In genomic region chr6:149408833-149409332, GRCm38 (mm10) we compare ENCODE assay signal across 8 mouse cellular contexts. TPM values are rescaled to one million over a fixed set of nuclear protein-coding genes. Genes with fewer than 3 reads are reported as not detected.
DNase-seq lines count a peak whose midpoint lies in the region; ATAC-seq lines count a peak whose summit lies in the region.

TSS of gene Bicd1 (plus strand) at chr6:149408886.

- no peaks in the 10 kb centered on the region for H3K36me3 ChIP-seq in hindbrain, embryonic 10.5 days
- H3K36me3 ChIP-seq in lung, embryonic 16.5 days (ENCODE audit: control insufficient read depth, insufficient read depth, low read length), result no peaks in the 10 kb centered on the region

- no peaks in the 10 kb centered on the region for H3K9me3 ChIP-seq in hindbrain, embryonic 10.5 days
- no peaks in the 10 kb centered on the region for H3K9me3 ChIP-seq in lung, embryonic 16.5 days (ENCODE audit: control insufficient read depth, low read length)

- peaks cover 5% of the 10 kb centered on the region; the same call in 1 of the 2 replicates for H3K27me3 ChIP-seq in hindbrain, embryonic 10.5 days (ENCODE audit: insufficient read depth, poor library complexity, severe bottlenecking)
- no peaks in the 10 kb centered on the region for H3K27me3 ChIP-seq in lung, embryonic 16.5 days (ENCODE audit: control insufficient read depth, insufficient read depth, low read depth, low read length)

- DNase-seq in MN1 (ENCODE audit: low spot score), result peak; percentile 88
- DNase-seq in cerebellum, adult 9-10 months, result peak; percentile 92
- DNase-seq in hindbrain, embryonic 10.5 days (ENCODE audit: low spot score), result peak; percentile 86
- DNase-seq in layer of hippocampus, adult 9-11 months, result peak; percentile 91
- DNase-seq in ovary, postnatal 10 days (ENCODE audit: low spot score), result peak; percentile 47
- DNase-seq in thymus, postnatal 10 days (ENCODE audit: low spot score in 2 of 2), result peak; percentile 4 to 10

- H3K27ac ChIP-seq in hindbrain, embryonic 10.5 days, result peak within 1 kb of the TSS; percentile 92
- peak within 1 kb of the TSS; percentile 2 for H3K27ac ChIP-seq in lung, embryonic 16.5 days (ENCODE audit: low read length)

- peak within 1 kb of the TSS; percentile 75 for H3K4me3 ChIP-seq in hindbrain, embryonic 10.5 days
- H3K4me3 ChIP-seq in lung, embryonic 16.5 days (ENCODE audit: low read length), result peak within 1 kb of the TSS; percentile 71

- H3K4me2 ChIP-seq in lung, embryonic 16.5 days (ENCODE audit: low read depth, low read length), result peak within 1 kb of the TSS; percentile 86

- under 1% methylated on average over 30 of the region's 30 CpGs for WGBS in hindbrain, embryonic 10.5 days
- WGBS in lung, embryonic 16.5 days, result 0% methylated on average over 27 of the region's 30 CpGs

- ATAC-seq in frontal cortex, adult (ENCODE audit: low TSS enrichment), result peak; percentile 99
- peak; percentile 99 for ATAC-seq in lung, embryonic 16.5 days (ENCODE audit: low read depth)

- peaks cover 22% of the 10 kb centered on the region for H3K4me1 ChIP-seq in hindbrain, embryonic 10.5 days (replicated peaks)
- H3K4me1 ChIP-seq in lung, embryonic 16.5 days (replicated peaks; ENCODE audit: control insufficient read depth, insufficient read depth, low read length), result peaks cover 4% of the 10 kb centered on the region; the same call in 1 of the 2 replicates

- peak within 1 kb of the TSS; percentile 70 for H3K9ac ChIP-seq in lung, embryonic 16.5 days (ENCODE audit: low read length)

RNA-seq across cellular contexts. Expression of gene Bicd1, which starts in this region (rescaled TPM):
- polyA plus RNA-seq in hindbrain, embryonic 10.5 days (2016; fragmentation: Nextera tagmentation; extraction: Ambion mirVana), result 13.1 and 13.9 TPM in 2 replicates
- 6.4 and 6.8 TPM in 2 replicates for polyA plus RNA-seq in lung, embryonic 16.5 days (2015; fragmentation: Nextera tagmentation; extraction: Ambion mirVana)

Comparison
In these comparisons a context has a peak if more than half of its experiments do, and no peak if none do; other contexts are left out.
1. Peak in every context shown above with its lines: DNase-seq, ATAC-seq, H3K4me3 ChIP-seq and H3K27ac ChIP-seq.
2. DNase-seq: peak in every context shown above with its lines; median percentile 92 in cerebellum, adult 9-10 months; 91 in layer of hippocampus, adult 9-11 months; 88 in MN1; 86 in hindbrain, embryonic 10.5 days; 47 in ovary, postnatal 10 days; 7 in thymus, postnatal 10 days.